Mouse (Mus musculus) lung, postnatal 0 days (tissue): ENCODE results near the gene Mlh3. TPM values are rescaled to one million over a fixed set of nuclear protein-coding genes. Genes with fewer than 3 reads are reported as not detected.
A peak's percentile ranks its signal among the peaks of the same experiment; 100 is the strongest.

Source experiments
- ATAC-seq: fragments of 200-750 bp; cut with Nextera tagmentation; 2 replicates; pipeline ENCODE4 v1.8.0; 2017; ENCODE audit warnings: moderate library complexity
- DNase-seq: peaks from one replicate; pipeline ENCODE4 v3.0.0-alpha.2; 2016; ENCODE audit warnings: low spot score
- H3K27ac ChIP-seq: fragments of 300-500 bp; sonication (generic); 2 replicates; pipeline ENCODE4 v1.5.1; 2014; ENCODE audit warnings: antibody characterized with exemption, mild to moderate bottlenecking, low read length, mixed read lengths
- H3K27me3 ChIP-seq: fragments of 300-500 bp; sonication (generic); replicated peaks from 2 replicates; pipeline ENCODE4 v1.6.1; 2014; ENCODE audit warnings: low read length, mixed read lengths; ENCODE audit not compliant: insufficient read depth
- H3K36me3 ChIP-seq: fragments of 300-500 bp; sonication (generic); 2 replicates; pipeline ENCODE4 v1.6.1; 2014; ENCODE audit warnings: low read length, mixed read lengths; ENCODE audit not compliant: insufficient read depth
- H3K4me1 ChIP-seq: fragments of 300-500 bp; sonication (generic); 2 replicates; pipeline ENCODE4 v1.6.1; 2014; ENCODE audit warnings: antibody characterized with exemption, low read depth, low read length, mixed read lengths; ENCODE audit not compliant: insufficient read depth
- H3K4me2 ChIP-seq: fragments of 300-500 bp; sonication (generic); replicated peaks from 2 replicates; pipeline ENCODE4 v1.6.1; 2014; ENCODE audit warnings: low read depth, mild to moderate bottlenecking, low read length, moderate library complexity, mixed read lengths
- H3K4me3 ChIP-seq: fragments of 300-500 bp; sonication (generic); 2 replicates; pipeline ENCODE4 v1.5.1; 2014; ENCODE audit warnings: low read depth, low read length
- H3K9ac ChIP-seq: fragments of 300-500 bp; sonication (generic); replicated peaks from 2 replicates; pipeline ENCODE4 v1.6.1; 2014; ENCODE audit warnings: low read depth, mild to moderate bottlenecking
- H3K9me3 ChIP-seq: fragments of 300-500 bp; sonication (generic); 2 replicates; pipeline ENCODE4 v1.6.1; 2016; ENCODE audit warnings: low read length, mixed read lengths
- CTCF ChIP-seq: IDR thresholded peaks from 2 replicates; pipeline ENCODE4 v1.5.1; 2016; ENCODE audit warnings: antibody characterized with exemption, mild to moderate bottlenecking
- EP300 ChIP-seq: IDR thresholded peaks from 2 replicates; pipeline ENCODE4 v1.6.1; 2016; ENCODE audit warnings: antibody characterized with exemption, mild to moderate bottlenecking, control low read depth
- WGBS: fragments of 180-500 bp; shearing (Covaris S2); extraction: QIAGEN DNeasy Blood & Tissue Kit; methylation state at CpG from one replicate; pipeline ENCODE4 v1.1.7; 2014; 5-methylcytosine and 5-hydroxymethylcytosine counted together
- polyA plus RNA-seq: library from polyadenylated mRNA; unstranded; fragments of >200 nt; fragmentation: Nextera tagmentation; extraction: Ambion mirVana; gene quantifications from 2 replicates; pipeline ENCODE4 v1.2.1, GENCODE M21; 2015

The Mlh3 gene
- polyA plus RNA-seq, 1 experiment from 2014 or later: 4.2 TPM

GRCm38 (mm10) chr12:85266248-85266647 is 4.2 kb downstream of the Mlh3 start:
- Histone ChIP-seq H3K4me1 (no peaks in the 10 kb centered on the region; the same call in 1 of the 2 replicates), H3K27ac (no peak overlapping the region), H3K27me3 (no peaks in the 10 kb centered on the region), H3K36me3 (no peaks in the 10 kb centered on the region), H3K9ac (no peak overlapping the region), H3K4me2 (no peak overlapping the region), H3K9me3 (no peaks in the 10 kb centered on the region), H3K4me3 (no peak overlapping the region)
- no peak for TF ChIP-seq CTCF
- TF ChIP-seq EP300: no peak
- ATAC-seq (no peak), DNase-seq (no peak)
- WGBS: 84% methylated on average over 3 of the region's 3 CpGs

- no peak for TF ChIP-seq CTCF
- TF ChIP-seq EP300: no peak
- Histone ChIP-seq H3K4me2 (no peak overlapping the region), H3K9ac (no peak overlapping the region), H3K36me3 (0 out of 2 replicates have a peak, but pooled peaks cover 4% of the 10 kb centered on the region), H3K4me1 (no peaks in the 10 kb centered on the region; the same call in 1 of the 2 replicates), H3K4me3 (no peak overlapping the region), H3K27ac (no peak overlapping the region), H3K27me3 (no peaks in the 10 kb centered on the region), H3K9me3 (no peaks in the 10 kb centered on the region)
- 41% methylated on average over 7 of the region's 7 CpGs for WGBS
- no peak for DNase-seq
- ATAC-seq: no peak
Observed at GRCm38 (mm10) chr12:85264940-85265339, 5.5 kb downstream of the Mlh3 start.

- no peak for TF ChIP-seq CTCF
- no peak for TF ChIP-seq EP300
- DNase-seq: no peak
- Histone ChIP-seq H3K27ac (no peak overlapping the region), H3K36me3 (0 out of 2 replicates have a peak, but pooled peaks cover 4% of the 10 kb centered on the region), H3K9ac (no peak overlapping the region), H3K9me3 (no peaks in the 10 kb centered on the region), H3K4me3 (no peak overlapping the region), H3K4me1 (no peaks in the 10 kb centered on the region; the same call in 1 of the 2 replicates), H3K4me2 (no peak overlapping the region), H3K27me3 (no peaks in the 10 kb centered on the region)
- 61% methylated on average over 8 of the region's 8 CpGs for WGBS
- no peak for ATAC-seq
Observed at GRCm38 (mm10) chr12:85264531-85264930, 5.9 kb downstream of the Mlh3 start.

- Histone ChIP-seq H3K9ac (no peak overlapping the region), H3K4me2 (no peak overlapping the region), H3K4me3 (no peak overlapping the region), H3K4me1 (no peaks in the 10 kb centered on the region; the same call in 1 of the 2 replicates), H3K36me3 (0 out of 2 replicates have a peak, but pooled peaks cover 4% of the 10 kb centered on the region), H3K27me3 (no peaks in the 10 kb centered on the region), H3K27ac (no peak overlapping the region), H3K9me3 (no peaks in the 10 kb centered on the region)
- ATAC-seq: no peak
- 79% methylated on average over 5 of the region's 5 CpGs for WGBS
- TF ChIP-seq EP300 (no peak), CTCF (no peak)
- DNase-seq: no peak
Observed at GRCm38 (mm10) chr12:85263190-85263589, 7.2 kb downstream of the Mlh3 start.

GRCm38 (mm10) chr12:85262489-85262888 is 7.9 kb downstream of the Mlh3 start:
- 53% methylated on average over 10 of the region's 10 CpGs for WGBS
- no peaks in the 10 kb centered on the region for H3K9me3 ChIP-seq
- H3K4me1 ChIP-seq: no peaks in the 10 kb centered on the region; the same call in 1 of the 2 replicates
- no peak overlapping the region for H3K4me2 ChIP-seq
- H3K36me3 ChIP-seq: 0 out of 2 replicates have a peak, but pooled peaks cover 4% of the 10 kb centered on the region
- H3K4me3 ChIP-seq: no peak overlapping the region
- ATAC-seq (peak; percentile 50), DNase-seq (peak; percentile 60)
- no peak overlapping the region for H3K9ac ChIP-seq
- no peak overlapping the region for H3K27ac ChIP-seq
- TF ChIP-seq EP300: no peak
- TF ChIP-seq CTCF: no peak
- H3K27me3 ChIP-seq: no peaks in the 10 kb centered on the region

GRCm38 (mm10) chr12:85257008-85257639 is 13.3 kb downstream of the Mlh3 start:
- no peaks in the 10 kb centered on the region for H3K27me3 ChIP-seq
- ATAC-seq (peak; percentile 53; the same call in 1 of the 2 replicates), DNase-seq (peak; percentile 51)
- TF ChIP-seq EP300: no peak; the same call in 1 of the 2 replicates
- no peak for TF ChIP-seq CTCF
- H3K4me2 ChIP-seq: no peak overlapping the region
- no peaks in the 10 kb centered on the region for H3K4me1 ChIP-seq
- H3K4me3 ChIP-seq: no peak overlapping the region
- H3K36me3 ChIP-seq: 0 out of 2 replicates have a peak, but pooled peaks cover 4% of the 10 kb centered on the region
- WGBS: 54% methylated on average over 7 of the region's 7 CpGs
- no peaks in the 10 kb centered on the region for H3K9me3 ChIP-seq
- peak overlapping the region; percentile 40; the same call in 1 of the 2 replicates for H3K27ac ChIP-seq
- H3K9ac ChIP-seq: no peak overlapping the region
